In the genomic region with DNA sequence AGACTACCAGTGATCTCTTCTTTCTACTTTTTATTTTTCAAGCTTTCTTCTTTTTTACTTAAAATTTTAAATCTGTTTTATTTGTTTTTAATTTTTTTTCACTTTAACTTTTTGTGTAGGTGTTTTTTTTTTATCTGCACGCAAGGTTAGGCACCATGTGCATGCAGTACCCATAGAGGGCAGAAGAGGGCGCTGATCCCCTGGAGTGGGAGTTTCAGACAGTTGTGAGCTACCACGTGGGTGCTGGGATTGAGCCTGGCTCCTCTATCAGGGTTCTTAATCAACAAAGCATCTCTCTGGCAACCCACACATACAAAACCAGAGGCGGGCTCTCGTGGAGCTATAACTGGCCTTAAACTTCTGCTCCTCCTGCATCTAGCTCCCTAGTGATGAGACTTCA, we compare ENCODE assay signal across 15 mouse cellular contexts.
A peak's percentile ranks its signal among the peaks of the same experiment; 100 is the strongest.
DNase-seq lines count a peak whose midpoint lies in the region; ATAC-seq and TF ChIP-seq lines count a peak whose summit lies in the region.
"Had no signal": no experiment of that assay in that cellular context is flagged by ENCODE, and none has a peak within 500 bp of the region (broad histone marks: within the 10 kb centered on the region; RNA-seq: fewer than 3 reads in every experiment).

No protein-coding gene starts in this region.

- no peak overlapping the region for H3K9ac ChIP-seq in heart, adult 2 months (ENCODE audit: low read depth, low read length)
- H3K9ac ChIP-seq in lung, postnatal 0 days (replicated peaks; ENCODE audit: low read depth), result no peak overlapping the region
- H3K9ac ChIP-seq: hindbrain, embryonic 12.5 days; lung, embryonic 14.5 days had no signal

- no peak for TF ChIP-seq POLR2A in heart, adult 2 months (IDR thresholded peaks at IDR 0.05; ENCODE audit: insufficient read depth, low read depth, low read length)
- no peak for TF ChIP-seq POLR2A in small intestine, adult 2 months (IDR thresholded peaks at IDR 0.05; ENCODE audit: low read depth, low read length)

- intact Hi-C loops in heart, adult 2 months (cut with DNase I), result no loop called here

- H3K27ac ChIP-seq in heart, adult 2 months, result no peak overlapping the region
- H3K27ac ChIP-seq in heart, embryonic 10.5 days, result no peak overlapping the region
- no peak overlapping the region for H3K27ac ChIP-seq in lung, postnatal 0 days (ENCODE audit: low read length)
- no peak overlapping the region for H3K27ac ChIP-seq in small intestine, adult 2 months (ENCODE audit: insufficient read depth, low read depth, low read length)
- H3K27ac ChIP-seq: hindbrain, embryonic 12.5 days; midbrain, embryonic 10.5 days had no signal

- no peaks in the 10 kb centered on the region for H3K9me3 ChIP-seq in heart, embryonic 10.5 days
- H3K9me3 ChIP-seq in lung, postnatal 0 days (ENCODE audit: low read length), result no peaks in the 10 kb centered on the region
- H3K9me3 ChIP-seq: hindbrain, embryonic 12.5 days; midbrain, embryonic 10.5 days had no signal

- WGBS in heart, adult 2 months, result 78% methylated on average over 5 of the region's 5 CpGs
- 69% methylated on average over 5 of the region's 5 CpGs for WGBS in heart, embryonic 10.5 days
- 74% methylated on average over 5 of the region's 5 CpGs for WGBS in lung, postnatal 0 days
- 78% methylated on average over 5 of the region's 5 CpGs for WGBS in small intestine, adult 2 months

- H3K4me2 ChIP-seq in lung, postnatal 0 days (replicated peaks; ENCODE audit: low read depth, low read length), result no peak overlapping the region
- H3K4me2 ChIP-seq: hindbrain, embryonic 12.5 days; lung, embryonic 14.5 days had no signal

- no peaks in the 10 kb centered on the region for H3K4me1 ChIP-seq in heart, adult 2 months (ENCODE audit: control insufficient read depth, insufficient read depth, low read length)
- peaks cover 5% of the 10 kb centered on the region; the same call in 1 of the 2 replicates for H3K4me1 ChIP-seq in heart, embryonic 10.5 days
- H3K4me1 ChIP-seq in lung, postnatal 0 days (ENCODE audit: insufficient read depth, low read depth, low read length), result no peaks in the 10 kb centered on the region
- no peaks in the 10 kb centered on the region for H3K4me1 ChIP-seq in small intestine, adult 2 months (ENCODE audit: control insufficient read depth, insufficient read depth, insufficient read length, low read length)
- H3K4me1 ChIP-seq: hindbrain, embryonic 12.5 days had no signal

- no peak for TF ChIP-seq EP300 in heart, adult 2 months (IDR thresholded peaks at IDR 0.05; ENCODE audit: insufficient read depth, low read depth, low read length)
- no peak for TF ChIP-seq EP300 in lung, postnatal 0 days (IDR thresholded peaks at IDR 0.05)

- H3K4me3 ChIP-seq in heart, adult 2 months, result no peak overlapping the region
- no peak overlapping the region for H3K4me3 ChIP-seq in heart, embryonic 10.5 days
- H3K4me3 ChIP-seq in lung, postnatal 0 days (ENCODE audit: low read depth, low read length), result no peak overlapping the region
- no peak overlapping the region for H3K4me3 ChIP-seq in small intestine, adult 2 months (ENCODE audit: low read depth, low read length)
- H3K4me3 ChIP-seq: hindbrain, embryonic 12.5 days; midbrain, embryonic 10.5 days had no signal

- DNase-seq in heart, adult 2 months, result no peak
- no peak for DNase-seq in heart, embryonic 10.5 days (ENCODE audit: low spot score)
- DNase-seq in lung, postnatal 0 days (ENCODE audit: low spot score), result no peak
- no peak for DNase-seq in lung, postnatal 10 days
- DNase-seq in ES-CJ7 (ENCODE audit: low read depth, low spot score), result peak; percentile 42
- DNase-seq in spleen, postnatal 14 days (ENCODE audit: low spot score in 2 of 2), result no peak
- no peak for DNase-seq in thymus, postnatal 0 days (ENCODE audit: low spot score)
- DNase-seq: gastrocnemius, postnatal 25 days; kidney, adult 11 months; lung, embryonic 14.5 days; thymus, postnatal 36 days had no signal

- no peaks in the 10 kb centered on the region for H3K79me2 ChIP-seq in heart, adult 2 months (replicated peaks; ENCODE audit: control insufficient read depth, insufficient read depth, low read length)

- H3K36me3 ChIP-seq in heart, adult 2 months (ENCODE audit: control insufficient read depth, insufficient read depth, low read length), result no peaks in the 10 kb centered on the region
- no peaks in the 10 kb centered on the region for H3K36me3 ChIP-seq in heart, embryonic 10.5 days
- no peaks in the 10 kb centered on the region for H3K36me3 ChIP-seq in lung, postnatal 0 days (ENCODE audit: insufficient read depth, low read length)
- H3K36me3 ChIP-seq in small intestine, adult 2 months (ENCODE audit: control insufficient read depth, insufficient read depth, low read length), result no peaks in the 10 kb centered on the region
- H3K36me3 ChIP-seq: hindbrain, embryonic 12.5 days; midbrain, embryonic 10.5 days had no signal

- no peaks in the 10 kb centered on the region for H3K27me3 ChIP-seq in heart, adult 2 months (ENCODE audit: control insufficient read depth, insufficient read depth, low read length)
- no peaks in the 10 kb centered on the region for H3K27me3 ChIP-seq in heart, embryonic 10.5 days (ENCODE audit: insufficient read depth, poor library complexity, severe bottlenecking)
- H3K27me3 ChIP-seq in lung, postnatal 0 days (replicated peaks; ENCODE audit: insufficient read depth, low read length), result no peaks in the 10 kb centered on the region
- no peaks in the 10 kb centered on the region for H3K27me3 ChIP-seq in small intestine, adult 2 months (ENCODE audit: control insufficient read depth, insufficient read depth, low read length)

- no peak for ATAC-seq in lung, postnatal 0 days
- ATAC-seq: forebrain, embryonic 14.5 days had no signal

- peak; percentile 30 for TF ChIP-seq CTCF in heart, adult 2 months (IDR thresholded peaks at IDR 0.05)
- peak; percentile 25; the same call in 1 of the 2 replicates for TF ChIP-seq CTCF in lung, postnatal 0 days (IDR thresholded peaks at IDR 0.05)
- peak; percentile 31; the same call in 1 of the 2 replicates for TF ChIP-seq CTCF in small intestine, adult 2 months (IDR thresholded peaks at IDR 0.05; ENCODE audit: extremely low read depth, insufficient read length, insufficient replicate concordance, low read depth, low read length)
